Mouse (Mus musculus): ENCODE results near the gene Csad. TPM values are rescaled to one million over a fixed set of nuclear protein-coding genes. Genes with fewer than 3 reads are reported as not detected.

The Csad gene
- total and polyA plus RNA-seq, 3 experiments: 13.1 to 42.1 (median 15.6) TPM

- H3K9ac ChIP-seq (ENCODE audit: low read depth, low read length): no peak overlapping the region
- TF ChIP-seq CTCF (IDR thresholded peaks at IDR 0.05): no peak
- no peak for TF ChIP-seq EP300 (IDR thresholded peaks at IDR 0.05; ENCODE audit: insufficient read depth, low read depth, low read length)
- no peak for TF ChIP-seq POLR2A (IDR thresholded peaks at IDR 0.05; ENCODE audit: insufficient read depth, low read depth, low read length)
- 89% methylated on average over 9 of the region's 9 CpGs for WGBS
- H3K4me3 ChIP-seq: no peak overlapping the region
- H3K27ac ChIP-seq: no peak overlapping the region
- intact Hi-C loops (cut with DNase I): no loop called here
- no peaks in the 10 kb centered on the region for H3K79me2 ChIP-seq (replicated peaks; ENCODE audit: control insufficient read depth, insufficient read depth, low read length)
- H3K27me3 ChIP-seq (ENCODE audit: control insufficient read depth, insufficient read depth, low read length): no peaks in the 10 kb centered on the region
- no peaks in the 10 kb centered on the region for H3K4me1 ChIP-seq (ENCODE audit: control insufficient read depth, insufficient read depth, low read length)
- DNase-seq: no peak
- H3K36me3 ChIP-seq (ENCODE audit: control insufficient read depth, insufficient read depth, low read length): no peaks in the 10 kb centered on the region
Measured at GRCm38 (mm10) chr15:102133314-102133713, 71.2 kb downstream of the Csad start.

Other genes starting within 250 kb of the Csad start
- gene Krt8, start 200.2 kb downstream of the Csad start, total RNA-seq (2021): 1 to 10 TPM; 1.7 TPM
- 2.3 and 9.8 TPM in 2 replicates for gene Krt8, start 200.2 kb downstream of the Csad start, polyA plus RNA-seq (2012; rRNA removed)
- gene Krt18, start 176.5 kb downstream of the Csad start, total RNA-seq (2021): 1 to 10 TPM; 2.6 to 2.7 TPM
- 2.7 and 6.7 TPM in 2 replicates for gene Krt18, start 176.5 kb downstream of the Csad start, polyA plus RNA-seq (2012; rRNA removed)
- 100 to 1,000 TPM; 138 to 177 TPM for gene Eif4b, start 131.0 kb downstream of the Csad start, total RNA-seq (2021)
- gene Eif4b, start 131.0 kb downstream of the Csad start, polyA plus RNA-seq (2012; rRNA removed): 50.7 and 87.9 TPM in 2 replicates
- 100 to 1,000 TPM; 114 to 130 TPM for gene Tns2, start 104.3 kb downstream of the Csad start, total RNA-seq (2021)
- 157 and 184 TPM in 2 replicates for gene Tns2, start 104.3 kb downstream of the Csad start, polyA plus RNA-seq (2012; rRNA removed)
- 10 to 100 TPM; 13.4 to 14.2 TPM for gene Spryd3, start 68.5 kb downstream of the Csad start, total RNA-seq (2021)
- gene Spryd3, start 68.5 kb downstream of the Csad start, polyA plus RNA-seq (2012; rRNA removed): 23.1 and 24.2 TPM in 2 replicates
- 10 to 100 TPM; 28.9 to 31.7 TPM for gene Igfbp6, start 60.4 kb downstream of the Csad start, total RNA-seq (2021)
- 47.6 and 56.1 TPM in 2 replicates for gene Igfbp6, start 60.4 kb downstream of the Csad start, polyA plus RNA-seq (2012; rRNA removed)
- under 1 TPM in 1 of 2 experiments, not detected in 1; 0.09 TPM for gene Soat2, start 54.2 kb downstream of the Csad start, total RNA-seq (2021)
- 0.12 and 0.16 TPM in 2 replicates for gene Soat2, start 54.2 kb downstream of the Csad start, polyA plus RNA-seq (2012; rRNA removed)
- gene Zfp740, start 1.5 kb downstream of the Csad start, total RNA-seq (2021): 10 to 100 TPM; 31.6 to 32.8 TPM
- 16.2 and 29.9 TPM in 2 replicates for gene Zfp740, start 1.5 kb downstream of the Csad start, polyA plus RNA-seq (2012; rRNA removed)
- gene Itgb7, start 27.2 kb upstream of the Csad start, total RNA-seq (2021): 1 to 10 TPM; 1.5 to 2.0 TPM
- gene Itgb7, start 27.2 kb upstream of the Csad start, polyA plus RNA-seq (2012; rRNA removed): 2.4 and 4.6 TPM in 2 replicates
- gene Rarg, start 52.8 kb upstream of the Csad start, total RNA-seq (2021): 10 to 100 TPM; 18.1 to 20.3 TPM
- 19.9 and 26.9 TPM in 2 replicates for gene Rarg, start 52.8 kb upstream of the Csad start, polyA plus RNA-seq (2012; rRNA removed)
- not detected for gene Gm9918, start 65.8 kb upstream of the Csad start, total RNA-seq (2021)
- gene Gm9918, start 65.8 kb upstream of the Csad start, polyA plus RNA-seq (2012; rRNA removed): 0.06 TPM in 1 of 2 replicates, not detected in the other
- 10 to 100 TPM; 17.0 to 19.4 TPM for gene Mfsd5, start 74.7 kb upstream of the Csad start, total RNA-seq (2021)
- 37.8 and 47.9 TPM in 2 replicates for gene Mfsd5, start 74.7 kb upstream of the Csad start, polyA plus RNA-seq (2012; rRNA removed)
- gene Espl1, start 91.5 kb upstream of the Csad start, total RNA-seq (2021): 1 to 10 TPM; 1.0 to 1.4 TPM
- 1.6 and 2.4 TPM in 2 replicates for gene Espl1, start 91.5 kb upstream of the Csad start, polyA plus RNA-seq (2012; rRNA removed)
- gene Pfdn5, start 121.4 kb upstream of the Csad start, total RNA-seq (2021): 100 to 1,000 TPM; 287 to 351 TPM
- gene Pfdn5, start 121.4 kb upstream of the Csad start, polyA plus RNA-seq (2012; rRNA removed): 82.0 and 160 TPM in 2 replicates
- gene Myg1, start 127.0 kb upstream of the Csad start, total RNA-seq (2021): 10 to 100 TPM; 19.0 to 24.1 TPM
- 27.8 and 36.7 TPM in 2 replicates for gene Myg1, start 127.0 kb upstream of the Csad start, polyA plus RNA-seq (2012; rRNA removed)
- 10 to 100 TPM; 10.8 to 13.2 TPM for gene Aaas, start 146.0 kb upstream of the Csad start, total RNA-seq (2021)
- 22.1 and 26.2 TPM in 2 replicates for gene Aaas, start 146.0 kb upstream of the Csad start, polyA plus RNA-seq (2012; rRNA removed)
- gene Sp7, start 162.5 kb upstream of the Csad start, total RNA-seq (2021): not detected
- 0.06 TPM in 1 of 2 replicates, not detected in the other for gene Sp7, start 162.5 kb upstream of the Csad start, polyA plus RNA-seq (2012; rRNA removed)
- gene Sp1, start 201.4 kb upstream of the Csad start, total RNA-seq (2021): 10 to 100 TPM; 36.5 to 41.5 TPM
- 9.6 and 17.3 TPM in 2 replicates for gene Sp1, start 201.4 kb upstream of the Csad start, polyA plus RNA-seq (2012; rRNA removed)
- under 1 TPM; 0.36 to 0.60 TPM for gene Amhr2, start 240.6 kb upstream of the Csad start, total RNA-seq (2021)
- gene Amhr2, start 240.6 kb upstream of the Csad start, polyA plus RNA-seq (2012; rRNA removed): 0.31 and 0.44 TPM in 2 replicates